Mouse (Mus musculus): ENCODE results near the gene Klf12.

GRCm38 (mm10) chr14:100045431-100045830, 239.0 kb downstream of the Klf12 start:
- TF ChIP-seq POLR2A (IDR thresholded peaks at IDR 0.05; ENCODE audit: borderline replicate concordance, extremely low read depth, low read depth, low read length) (no peak), CTCF (IDR thresholded peaks at IDR 0.05; ENCODE audit: insufficient read depth, low read length) (no peak)
